Mouse (Mus musculus): Measurements from ENCODE around the gene Irf2. TPM values are rescaled to one million over a fixed set of nuclear protein-coding genes. Genes with fewer than 3 reads are reported as not detected.

Gene Irf2
- total RNA-seq, 2 experiments from 2014 or later: 23.1 to 26.0 TPM

- DNase-seq: no peak
- intact Hi-C loops (cut with DNase I): no loop called here
Observed at GRCm38 (mm10) chr8:46794317-46794716, 54.8 kb downstream of the Irf2 start.

DNA sequence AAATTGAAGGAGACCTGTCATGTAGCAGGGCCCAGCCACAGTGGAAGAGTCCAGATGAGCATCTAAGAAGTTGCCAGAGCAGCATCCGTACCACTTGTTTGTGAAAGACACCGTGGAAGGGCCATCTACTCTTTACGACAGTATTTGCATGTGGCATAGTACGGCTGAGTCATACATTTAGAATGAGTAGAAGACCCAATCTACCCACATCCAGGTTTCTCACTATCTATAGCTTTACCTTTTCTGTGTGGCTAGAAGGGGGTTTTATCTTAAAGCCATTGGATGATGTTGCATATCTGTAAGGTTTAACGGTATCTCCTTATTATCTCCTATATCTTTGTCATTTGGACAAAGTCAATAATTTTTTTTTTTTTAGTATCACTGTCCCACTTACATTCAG lies 59.7 kb downstream of the Irf2 start:
- intact Hi-C loops (cut with DNase I): no loop called here
- no peak for DNase-seq

GRCm38 (mm10) chr8:46799706-46800105 lies 60.2 kb downstream of the Irf2 start:
- no peak for DNase-seq
- intact Hi-C loops (cut with DNase I): no loop called here

GRCm38 (mm10) chr8:46801153-46801684 lies 61.7 kb downstream of the Irf2 start:
- intact Hi-C loops (cut with DNase I): no loop called here
- DNase-seq: no peak

GRCm38 (mm10) chr8:46802009-46802408 lies 62.5 kb downstream of the Irf2 start:
- DNase-seq: no peak
- intact Hi-C loops (cut with DNase I): no loop called here

DNA sequence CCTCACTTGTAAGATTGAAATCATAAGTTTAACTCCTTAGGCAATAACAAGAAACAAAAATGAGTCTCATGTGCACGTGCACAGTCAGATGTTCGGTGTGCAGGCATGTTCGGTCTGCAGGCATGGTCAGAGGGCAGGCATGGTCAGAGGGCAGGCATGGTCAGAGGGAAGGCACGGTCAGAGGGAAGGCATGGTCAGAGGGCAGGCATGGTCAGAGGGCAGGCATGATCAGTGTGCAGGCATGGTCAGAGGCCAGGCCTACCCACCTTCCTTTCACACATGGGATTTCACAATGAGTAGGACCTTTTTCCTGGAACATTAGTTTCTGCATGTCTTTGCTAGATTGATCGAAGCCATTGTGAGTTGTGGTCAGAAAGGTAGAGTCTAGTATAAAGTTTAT lies 65.2 kb downstream of the Irf2 start:
- intact Hi-C loops (cut with DNase I): no loop called here
- DNase-seq: no peak

DNA sequence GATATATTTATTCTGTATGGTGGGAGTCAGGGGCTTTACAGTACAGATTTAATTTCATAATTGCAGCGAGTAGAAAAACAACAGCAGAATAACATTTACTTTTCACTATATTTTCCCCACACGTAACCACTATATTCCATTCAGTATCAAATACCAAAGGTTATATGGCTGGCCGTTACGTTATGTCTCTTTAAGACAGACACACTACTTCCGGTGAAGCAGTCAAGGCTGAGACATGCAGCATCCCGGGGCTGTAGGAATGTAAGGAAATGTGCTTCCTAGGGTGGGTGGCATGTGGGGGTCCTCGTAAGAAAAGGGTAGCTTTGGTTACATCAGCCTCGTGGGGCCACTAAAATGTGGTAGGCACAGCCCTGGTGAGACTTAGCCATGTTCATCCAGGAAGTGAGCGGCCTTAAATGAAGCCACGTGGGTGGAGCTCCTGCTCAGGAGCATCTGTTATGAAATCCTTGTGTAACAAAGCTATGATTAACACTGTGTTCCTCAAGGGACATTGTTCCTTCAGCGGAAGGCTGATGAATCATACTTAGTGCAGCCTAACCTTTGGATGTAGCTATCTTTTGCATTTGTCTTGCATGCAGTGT lies 71.6 kb downstream of the Irf2 start:
- intact Hi-C loops (cut with DNase I): no loop called here

DNA sequence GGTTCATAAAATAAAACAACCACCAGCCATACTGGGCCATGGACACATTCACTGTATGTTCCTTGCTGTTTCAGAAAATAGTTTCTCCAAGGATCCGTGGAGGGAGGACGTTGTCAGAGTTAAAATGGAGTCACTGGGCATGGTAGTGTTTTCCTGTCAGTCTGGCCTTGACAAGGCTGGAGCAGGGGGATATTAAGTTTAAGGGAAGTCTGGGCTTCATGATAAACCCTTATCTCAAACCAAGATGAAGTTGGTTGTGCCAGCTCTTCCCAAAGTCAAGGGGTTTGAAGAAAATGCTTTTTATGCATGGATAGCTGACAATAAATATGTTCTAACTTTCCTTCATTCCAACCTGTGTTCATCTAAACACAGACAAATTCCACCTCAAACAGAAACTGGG lies 72.4 kb downstream of the Irf2 start:
- no peak for DNase-seq
- intact Hi-C loops (cut with DNase I): no loop called here

More for the DNA sequence above, 71.6 kb downstream of the Irf2 start:
- no peak for DNase-seq

- no peak for DNase-seq
- intact Hi-C loops (cut with DNase I): no loop called here
Observed at GRCm38 (mm10) chr8:46812966-46813365, 73.4 kb downstream of the Irf2 start.

GRCm38 (mm10) chr8:46818106-46818989 lies 78.8 kb downstream of the Irf2 start:
- no peak for DNase-seq
- intact Hi-C loops (cut with DNase I): no loop called here

- DNase-seq: no peak
- intact Hi-C loops (cut with DNase I): no loop called here
Observed at GRCm38 (mm10) chr8:46818990-46819288, 79.4 kb downstream of the Irf2 start.

GRCm38 (mm10) chr8:46828734-46829413 lies 89.3 kb downstream of the Irf2 start:
- DNase-seq: no peak
- intact Hi-C loops (cut with DNase I): no loop called here

DNA sequence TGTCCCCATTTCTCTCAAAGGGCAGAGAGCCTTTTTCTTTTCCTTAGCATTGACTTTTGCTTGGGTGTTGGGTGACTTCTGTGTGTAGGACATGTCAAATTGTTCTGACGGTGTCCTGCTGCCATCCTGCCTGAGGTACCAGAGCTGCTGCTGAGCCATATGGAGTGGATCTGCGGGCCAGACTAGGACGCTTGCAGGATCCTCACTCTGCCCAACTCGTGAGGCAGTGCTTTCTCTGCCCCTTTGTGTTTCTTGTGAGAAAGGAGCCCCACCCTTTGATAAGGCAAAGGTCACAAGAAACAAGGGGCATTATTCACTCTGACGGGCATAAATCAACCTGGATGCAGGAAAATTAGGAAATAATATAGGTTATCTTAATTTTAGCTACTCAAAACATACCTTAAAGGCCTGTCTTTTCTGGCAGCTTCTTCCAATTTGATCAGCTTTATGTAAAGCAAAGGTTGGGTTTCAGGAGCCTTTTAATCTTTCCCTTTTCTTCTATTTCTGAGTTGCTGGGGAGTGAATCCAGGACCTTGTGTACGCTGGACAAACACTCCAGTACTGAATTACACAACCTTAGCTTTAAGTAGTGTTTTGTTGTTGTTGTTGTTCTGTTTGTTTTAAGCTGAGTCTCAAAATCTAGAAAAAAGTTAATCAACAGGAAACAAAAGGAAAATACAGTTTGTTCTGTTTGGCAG lies 90.0 kb downstream of the Irf2 start:
- no peak for DNase-seq
- intact Hi-C loops (cut with DNase I): no loop called here

GRCm38 (mm10) chr8:46830112-46830855 lies 90.8 kb downstream of the Irf2 start:
- intact Hi-C loops (cut with DNase I): no loop called here
- no peak for DNase-seq

GRCm38 (mm10) chr8:46831916-46832315 lies 92.4 kb downstream of the Irf2 start:
- no peak for DNase-seq
- intact Hi-C loops (cut with DNase I): no loop called here

- no peak for DNase-seq
- intact Hi-C loops (cut with DNase I): no loop called here
Observed at GRCm38 (mm10) chr8:46832399-46832798, 92.9 kb downstream of the Irf2 start.

DNA sequence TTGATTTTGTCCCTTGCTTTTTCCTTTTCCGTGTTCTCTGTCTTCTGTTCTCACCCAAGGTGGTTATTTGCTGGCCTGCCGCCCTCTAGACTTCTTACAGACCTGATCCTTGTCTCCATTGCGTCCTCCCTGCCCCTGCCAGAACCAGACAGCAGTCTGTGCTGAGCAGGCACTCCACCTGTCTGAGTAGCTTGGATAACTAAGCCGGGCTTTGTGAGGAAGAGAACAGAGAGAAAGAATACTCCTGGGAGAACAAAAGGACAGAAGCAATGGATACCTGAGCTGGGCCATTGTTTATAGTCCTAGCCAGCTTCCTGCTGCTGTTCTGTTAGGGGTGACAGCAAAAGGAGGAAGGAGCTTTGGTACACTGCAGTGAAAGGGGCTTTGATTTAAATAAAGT lies 94.2 kb downstream of the Irf2 start:
- DNase-seq: no peak
- intact Hi-C loops (cut with DNase I): no loop called here

GRCm38 (mm10) chr8:46834440-46834839 lies 94.9 kb downstream of the Irf2 start:
- DNase-seq: no peak
- intact Hi-C loops (cut with DNase I): no loop called here

- no peak for DNase-seq
- intact Hi-C loops (cut with DNase I): loop anchor here (2.0 kb wide), 1 partner anchor 71 kb away; no protein-coding TSS in a partner anchor
Observed at GRCm38 (mm10) chr8:46836011-46836652, 96.6 kb downstream of the Irf2 start.

- intact Hi-C loops (cut with DNase I): loop anchor here (2.0 kb wide), 1 partner anchor 72 kb away; no protein-coding TSS in a partner anchor
- no peak for DNase-seq
Observed at GRCm38 (mm10) chr8:46836949-46837348, 97.4 kb downstream of the Irf2 start.
